In the genomic region with DNA sequence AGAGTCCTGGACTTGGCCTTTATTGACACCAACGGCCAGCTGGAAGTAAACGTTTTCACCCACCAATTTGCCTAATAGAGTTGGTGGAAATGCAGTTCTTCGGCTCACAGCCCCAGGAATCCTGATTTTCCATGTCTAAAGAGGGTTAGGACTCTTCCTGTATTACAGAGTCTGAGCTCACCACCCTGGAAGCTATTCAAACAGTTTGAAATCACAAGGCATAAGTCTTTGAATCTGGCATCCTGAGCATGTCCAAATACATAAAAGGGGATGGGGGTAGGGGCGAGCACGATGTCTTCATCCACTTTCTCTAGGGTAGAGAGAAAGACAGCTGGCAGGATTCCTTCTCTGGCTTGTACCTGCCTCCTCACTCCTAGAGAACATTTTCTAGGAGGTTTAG, we compare ENCODE assay signal across 30 mouse cellular contexts. TPM values are rescaled to one million over a fixed set of nuclear protein-coding genes. Genes with fewer than 3 reads are reported as not detected.
DNase-seq lines count a peak whose midpoint lies in the region; ATAC-seq and TF ChIP-seq lines count a peak whose summit lies in the region.
"Had no signal": no experiment of that assay in that cellular context is flagged by ENCODE, and none has a peak within 500 bp of the region (broad histone marks: within the 10 kb centered on the region; RNA-seq: fewer than 3 reads in every experiment).

No protein-coding gene starts in this region.

- no peaks in the 10 kb centered on the region for H3K4me1 ChIP-seq in heart, embryonic 12.5 days (replicated peaks)
- no peaks in the 10 kb centered on the region; the same call in none of the 2 replicates for H3K4me1 ChIP-seq in midbrain, postnatal 0 days (ENCODE audit: insufficient read depth, low read length)
- H3K4me1 ChIP-seq in midbrain, embryonic 13.5 days (replicated peaks): peaks cover 10% of the 10 kb centered on the region; the same call in 1 of the 2 replicates
- 0 out of 2 replicates have a peak, but pooled peaks cover 3% of the 10 kb centered on the region for H3K4me1 ChIP-seq in embryonic facial prominence, embryonic 14.5 days (ENCODE audit: control insufficient read depth, insufficient read depth, low read length)
- 0 out of 2 replicates have a peak, but pooled peaks cover 2% of the 10 kb centered on the region for H3K4me1 ChIP-seq in limb, embryonic 14.5 days (ENCODE audit: control insufficient read depth, insufficient read depth, low read length)
- H3K4me1 ChIP-seq: heart, embryonic 10.5 days; liver, embryonic 15.5 days; lung, embryonic 15.5 days; megakaryocyte, embryonic 14.5 days; neural tube, embryonic 12.5 days had no signal

- H3K4me2 ChIP-seq in heart, embryonic 12.5 days: no peak overlapping the region
- H3K4me2 ChIP-seq in midbrain, postnatal 0 days (ENCODE audit: low read depth, low read length, poor library complexity, severe bottlenecking): no peak overlapping the region
- H3K4me2 ChIP-seq in midbrain, embryonic 13.5 days (replicated peaks): no peak overlapping the region
- H3K4me2 ChIP-seq in embryonic facial prominence, embryonic 14.5 days (ENCODE audit: low read depth, low read length): no peak overlapping the region
- H3K4me2 ChIP-seq in limb, embryonic 14.5 days (replicated peaks; ENCODE audit: low read depth, low read length, severe bottlenecking): no peak overlapping the region
- H3K4me2 ChIP-seq: hindbrain, embryonic 13.5 days; liver, embryonic 15.5 days; lung, embryonic 15.5 days; neural tube, embryonic 12.5 days had no signal

- no peak for TF ChIP-seq CTCF in midbrain, postnatal 0 days (IDR thresholded peaks at IDR 0.05)

- H3K9me3 ChIP-seq in heart, embryonic 12.5 days (replicated peaks): no peaks in the 10 kb centered on the region
- H3K9me3 ChIP-seq in midbrain, postnatal 0 days (ENCODE audit: low read length): no peaks in the 10 kb centered on the region
- H3K9me3 ChIP-seq in midbrain, embryonic 13.5 days: no peaks in the 10 kb centered on the region
- H3K9me3 ChIP-seq in embryonic facial prominence, embryonic 14.5 days (ENCODE audit: control insufficient read depth, low read length): no peaks in the 10 kb centered on the region
- H3K9me3 ChIP-seq in limb, embryonic 14.5 days (ENCODE audit: control insufficient read depth, low read length): no peaks in the 10 kb centered on the region
- H3K9me3 ChIP-seq: heart, embryonic 10.5 days; hindbrain, embryonic 13.5 days; liver, embryonic 15.5 days; lung, embryonic 15.5 days; neural tube, embryonic 12.5 days had no signal

- DNase-seq in heart, adult 11 months: peak; percentile 58
- DNase-seq in midbrain, postnatal 0 days (ENCODE audit: low spot score): peak; percentile 10
- peak; percentile 53 for DNase-seq in embryonic facial prominence, embryonic 14.5 days (ENCODE audit: low spot score)
- peak; percentile 9 for DNase-seq in limb, embryonic 14.5 days (ENCODE audit: low spot score)
- DNase-seq in kidney, adult 9 months: no peak
- no peak for DNase-seq in ovary, adult 18-20 months (ENCODE audit: low spot score)
- DNase-seq: adrenal gland, adult 2 months; adrenal gland, postnatal 36 days; B cell, adult 2 months; cerebellum, adult 8-10 months; cerebellum, postnatal 25 days; heart, postnatal 36 days; kidney, postnatal 14 days; layer of hippocampus, adult 9-11 months; lung, postnatal 36 days; midbrain, embryonic 14.5 days; right cerebral cortex, postnatal 4 days; thymus, postnatal 14 days had no signal

- H3K27me3 ChIP-seq in heart, embryonic 12.5 days (replicated peaks): no peaks in the 10 kb centered on the region
- H3K27me3 ChIP-seq in midbrain, postnatal 0 days (ENCODE audit: insufficient read depth, low read length): no peaks in the 10 kb centered on the region
- no peaks in the 10 kb centered on the region for H3K27me3 ChIP-seq in midbrain, embryonic 13.5 days
- H3K27me3 ChIP-seq in embryonic facial prominence, embryonic 14.5 days (replicated peaks; ENCODE audit: control insufficient read depth, insufficient read depth, low read length): no peaks in the 10 kb centered on the region
- no peaks in the 10 kb centered on the region for H3K27me3 ChIP-seq in limb, embryonic 14.5 days (ENCODE audit: control insufficient read depth, insufficient read depth, low read length)
- H3K27me3 ChIP-seq: hindbrain, embryonic 13.5 days; liver, embryonic 15.5 days; lung, embryonic 15.5 days; neural tube, embryonic 12.5 days had no signal

- H3K36me3 ChIP-seq in heart, embryonic 12.5 days: no peaks in the 10 kb centered on the region
- no peaks in the 10 kb centered on the region for H3K36me3 ChIP-seq in midbrain, postnatal 0 days (ENCODE audit: insufficient read depth, low read length)
- H3K36me3 ChIP-seq in midbrain, embryonic 13.5 days: no peaks in the 10 kb centered on the region
- H3K36me3 ChIP-seq in embryonic facial prominence, embryonic 14.5 days (ENCODE audit: control insufficient read depth, insufficient read depth, low read length): no peaks in the 10 kb centered on the region
- no peaks in the 10 kb centered on the region for H3K36me3 ChIP-seq in limb, embryonic 14.5 days (ENCODE audit: control insufficient read depth, insufficient read depth, low read length)
- H3K36me3 ChIP-seq: heart, embryonic 10.5 days; hindbrain, embryonic 13.5 days; liver, embryonic 15.5 days; lung, embryonic 15.5 days; neural tube, embryonic 12.5 days had no signal

- no peak for ATAC-seq in heart, embryonic 12.5 days (ENCODE audit: insufficient number of reproducible peaks, low FRiP score)
- no peak for ATAC-seq in midbrain, postnatal 0 days (ENCODE audit: low FRiP score)
- ATAC-seq in midbrain, embryonic 13.5 days: no peak
- no peak for ATAC-seq in embryonic facial prominence, embryonic 14.5 days (ENCODE audit: low read depth)
- no peak for ATAC-seq in limb, embryonic 14.5 days (ENCODE audit: low FRiP score, low read depth)
- ATAC-seq: activated CD4-positive, CD25-positive, alpha-beta regulatory T cell, adult 4 months had no signal

- no peak overlapping the region for H3K27ac ChIP-seq in heart, embryonic 12.5 days (ENCODE audit: poor library complexity, severe bottlenecking)
- H3K27ac ChIP-seq in midbrain, postnatal 0 days (ENCODE audit: low read depth, low read length): no peak overlapping the region
- H3K27ac ChIP-seq in midbrain, embryonic 13.5 days: no peak overlapping the region
- H3K27ac ChIP-seq in embryonic facial prominence, embryonic 14.5 days (replicated peaks; ENCODE audit: low read depth, low read length): no peak overlapping the region
- no peak overlapping the region for H3K27ac ChIP-seq in limb, embryonic 14.5 days (replicated peaks; ENCODE audit: low read depth, low read length)
- H3K27ac ChIP-seq: heart, embryonic 10.5 days; hindbrain, embryonic 13.5 days; liver, embryonic 15.5 days; lung, embryonic 15.5 days; neural tube, embryonic 12.5 days had no signal

- WGBS in heart, embryonic 12.5 days: 72% methylated on average over 5 of the region's 5 CpGs
- WGBS in midbrain, postnatal 0 days: 41% methylated on average over 5 of the region's 5 CpGs
- WGBS in midbrain, embryonic 13.5 days: 76% methylated on average over 5 of the region's 5 CpGs
- WGBS in embryonic facial prominence, embryonic 14.5 days: 58% methylated on average over 5 of the region's 5 CpGs
- 74% methylated on average over 5 of the region's 5 CpGs for WGBS in limb, embryonic 14.5 days

- TF ChIP-seq POLR2A in limb, embryonic 14.5 days (IDR thresholded peaks at IDR 0.05; ENCODE audit: borderline replicate concordance, extremely low read depth, insufficient read depth, insufficient read length): no peak

- no peak overlapping the region for H3K9ac ChIP-seq in heart, embryonic 12.5 days
- no peak overlapping the region for H3K9ac ChIP-seq in midbrain, postnatal 0 days (replicated peaks; ENCODE audit: low read length, poor library complexity, severe bottlenecking)
- H3K9ac ChIP-seq in midbrain, embryonic 13.5 days (replicated peaks): no peak overlapping the region
- no peak overlapping the region for H3K9ac ChIP-seq in embryonic facial prominence, embryonic 14.5 days (ENCODE audit: low read depth, low read length)
- no peak overlapping the region for H3K9ac ChIP-seq in limb, embryonic 14.5 days (ENCODE audit: low read depth, low read length, severe bottlenecking)
- H3K9ac ChIP-seq: hindbrain, embryonic 13.5 days; liver, embryonic 15.5 days; lung, embryonic 15.5 days; neural tube, embryonic 12.5 days had no signal

- no peak overlapping the region for H3K4me3 ChIP-seq in heart, embryonic 12.5 days
- H3K4me3 ChIP-seq in midbrain, postnatal 0 days (ENCODE audit: low read depth, low read length): no peak overlapping the region
- no peak overlapping the region for H3K4me3 ChIP-seq in midbrain, embryonic 13.5 days (replicated peaks)
- H3K4me3 ChIP-seq in embryonic facial prominence, embryonic 14.5 days (ENCODE audit: low read depth, low read length): no peak overlapping the region
- no peak overlapping the region for H3K4me3 ChIP-seq in limb, embryonic 14.5 days (replicated peaks; ENCODE audit: low read length)
- H3K4me3 ChIP-seq: heart, embryonic 10.5 days; hindbrain, embryonic 13.5 days; liver, embryonic 15.5 days; lung, embryonic 15.5 days; megakaryocyte, embryonic 14.5 days; myocyte; neural tube, embryonic 12.5 days had no signal

RNA-seq across cellular contexts. Expression of gene Vwa3b, which starts 34.5 kb away (rescaled TPM):
- polyA plus RNA-seq in heart, embryonic 12.5 days (2016; fragmentation: Nextera tagmentation; extraction: Ambion mirVana): 0.09 TPM in 1 of 2 replicates, not detected in the other
- 1.1 and 1.2 TPM in 2 replicates for total RNA-seq in midbrain, postnatal 0 days (2014; rRNA removed)
- polyA plus RNA-seq in midbrain, postnatal 0 days (2015; fragmentation: Nextera tagmentation; extraction: Ambion mirVana): 0.69 and 1.6 TPM in 2 replicates
- 0.28 and 0.54 TPM in 2 replicates for polyA plus RNA-seq in midbrain, embryonic 13.5 days (2015; fragmentation: Nextera tagmentation; extraction: Ambion mirVana)
- 2.0 and 2.3 TPM in 2 replicates for polyA plus RNA-seq in embryonic facial prominence, embryonic 14.5 days (2014; fragmentation: Nextera tagmentation; extraction: Ambion mirVana)
- 0.33 and 1.0 TPM in 2 replicates for polyA plus RNA-seq in limb, embryonic 14.5 days (2012; rRNA removed)
- polyA plus RNA-seq in limb, embryonic 14.5 days (2014; fragmentation: Nextera tagmentation; extraction: Ambion mirVana): 1.2 and 1.6 TPM in 2 replicates
- total RNA-seq: granulocyte monocyte progenitor cell, adult 5-6 weeks had no signal
- polyA plus RNA-seq: adrenal gland, adult 2 months; heart, embryonic 10.5 days; kidney, embryonic 14.5 days; liver, embryonic 15.5 days; myocyte had no signal

Comparison
In these comparisons a context has a peak if more than half of its experiments do, and no peak if none do; other contexts are left out.
1. DNase-seq: peak in heart, adult 11 months (single experiment), midbrain, postnatal 0 days (single experiment), embryonic facial prominence, embryonic 14.5 days (single experiment) and limb, embryonic 14.5 days (single experiment); none in kidney, adult 9 months (single experiment) and ovary, adult 18-20 months (single experiment).